Mouse (Mus musculus): Measurements from ENCODE around the gene Cdr2l.
A peak's percentile ranks its signal among the peaks of the same experiment; 100 is the strongest.

DNA sequence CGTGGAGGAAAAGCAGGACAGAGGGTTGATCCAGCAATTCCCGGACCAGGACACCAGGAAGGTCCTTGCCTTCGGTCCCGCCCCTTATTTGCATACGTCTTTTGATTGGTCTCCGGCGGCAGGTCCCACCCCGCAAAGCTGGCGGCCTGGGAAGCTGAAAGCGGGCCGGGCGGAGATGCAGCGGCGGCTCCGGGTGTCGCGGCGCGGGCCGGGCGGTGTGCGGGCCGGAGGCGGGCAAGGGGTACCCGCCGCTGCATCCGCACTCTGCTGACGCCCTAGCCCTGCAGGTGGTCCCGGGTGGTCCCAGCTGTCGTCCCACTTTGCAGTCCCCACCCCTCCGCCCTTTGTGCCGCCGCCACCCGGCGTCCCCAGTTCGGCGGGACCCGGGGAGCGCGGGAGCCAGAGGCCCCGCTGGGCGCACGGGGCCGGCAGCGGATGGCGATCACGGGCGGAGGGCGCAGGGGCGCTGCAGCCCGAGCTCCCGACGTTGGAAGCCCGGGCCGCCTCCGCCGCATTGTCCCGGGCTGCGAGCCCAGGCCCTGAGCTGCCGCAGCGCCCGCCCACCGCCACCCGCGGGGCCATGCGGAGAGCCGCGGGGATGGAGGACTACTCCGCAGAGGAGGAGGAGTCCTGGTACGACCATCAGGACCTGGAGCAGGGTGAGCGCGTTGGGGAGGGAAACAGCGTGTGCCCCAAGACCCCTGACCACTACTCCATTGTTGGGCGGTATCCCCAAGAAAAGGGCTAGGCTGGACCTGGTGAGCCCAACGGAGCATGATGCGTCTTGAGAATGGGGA is at the start of gene Cdr2l:
- TF ChIP-seq POLR2A (IDR thresholded peaks at IDR 0.05; ENCODE audit: extremely low read depth, insufficient read depth, low read length) (peak; percentile 70; the same call in 1 of the 2 replicates), CTCF (IDR thresholded peaks at IDR 0.05; ENCODE audit: extremely low read depth, insufficient read depth, low read length) (no peak)

Data from cortical plate, adult 2 months (tissue).